Mouse (Mus musculus): ENCODE results near the gene Hsp90b1. TPM values are rescaled to one million over a fixed set of nuclear protein-coding genes. Genes with fewer than 3 reads are reported as not detected.
"Not testable (repeated sequence)": the region's sequence is repeated elsewhere in the genome, so short reads cannot be mapped to it uniquely, and the experiment has no call there.

Hsp90b1 gene
- polyA plus RNA-seq, 1 experiment from 2014 or later = 246 TPM

- peak; percentile 95 for ATAC-seq (ENCODE audit: low read depth)
- H3K4me2 ChIP-seq (ENCODE audit: low read depth, low read length) = peak overlapping the region; percentile 57
- H3K36me3 ChIP-seq (ENCODE audit: control insufficient read depth, insufficient read depth, low read length); H3K27me3 ChIP-seq (ENCODE audit: control insufficient read depth, insufficient read depth, low read length); H3K9me3 ChIP-seq (ENCODE audit: control insufficient read depth, low read length); H3K4me1 ChIP-seq (ENCODE audit: control insufficient read depth, insufficient read depth, low read length): not testable (repeated sequence)
- H3K4me3 ChIP-seq (ENCODE audit: low read depth, low read length) = peak overlapping the region; percentile 56
- H3K27ac ChIP-seq (ENCODE audit: low read depth, low read length) = peak overlapping the region; percentile 67
- H3K9ac ChIP-seq (replicated peaks; ENCODE audit: low read depth, low read length) = peak overlapping the region; percentile 76
- WGBS = under 1% methylated on average over 53 of the region's 53 CpGs
Measured at GRCm38 (mm10) chr10:86685179-86686016, 19.9 kb downstream of the Hsp90b1 start.

DNA sequence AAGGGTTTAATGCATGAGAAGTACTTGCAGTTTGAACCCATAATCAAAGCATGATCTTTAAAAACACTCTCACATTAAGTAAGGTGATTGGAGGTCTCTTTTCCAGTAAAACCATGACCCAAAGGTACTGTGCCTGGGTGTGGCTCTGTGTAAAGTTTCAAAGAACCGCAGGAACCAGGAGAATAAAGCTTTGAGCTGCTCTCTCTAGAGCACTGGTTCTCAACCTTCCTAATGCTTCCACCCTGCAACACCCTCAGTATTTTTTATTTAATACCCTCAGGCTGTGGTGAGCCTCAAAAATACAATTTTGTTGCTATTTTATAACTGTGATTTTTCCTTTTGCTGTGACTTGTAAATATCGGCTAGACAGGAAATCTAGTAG lies 20.5 kb downstream of the Hsp90b1 start:
- not testable (repeated sequence) for H3K27ac ChIP-seq (ENCODE audit: low read depth, low read length); H3K36me3 ChIP-seq (ENCODE audit: control insufficient read depth, insufficient read depth, low read length); H3K4me1 ChIP-seq (ENCODE audit: control insufficient read depth, insufficient read depth, low read length); H3K9me3 ChIP-seq (ENCODE audit: control insufficient read depth, low read length); H3K27me3 ChIP-seq (ENCODE audit: control insufficient read depth, insufficient read depth, low read length)
- peak overlapping the region; percentile 57 for H3K4me2 ChIP-seq (ENCODE audit: low read depth, low read length)
- ATAC-seq (ENCODE audit: low read depth) = peak; percentile 39
- H3K4me3 ChIP-seq (ENCODE audit: low read depth, low read length) = peak overlapping the region; percentile 56
- peak overlapping the region; percentile 76; the same call in 1 of the 2 replicates for H3K9ac ChIP-seq (replicated peaks; ENCODE audit: low read depth, low read length)
- 28% methylated on average over 2 of the region's 2 CpGs for WGBS

DNA sequence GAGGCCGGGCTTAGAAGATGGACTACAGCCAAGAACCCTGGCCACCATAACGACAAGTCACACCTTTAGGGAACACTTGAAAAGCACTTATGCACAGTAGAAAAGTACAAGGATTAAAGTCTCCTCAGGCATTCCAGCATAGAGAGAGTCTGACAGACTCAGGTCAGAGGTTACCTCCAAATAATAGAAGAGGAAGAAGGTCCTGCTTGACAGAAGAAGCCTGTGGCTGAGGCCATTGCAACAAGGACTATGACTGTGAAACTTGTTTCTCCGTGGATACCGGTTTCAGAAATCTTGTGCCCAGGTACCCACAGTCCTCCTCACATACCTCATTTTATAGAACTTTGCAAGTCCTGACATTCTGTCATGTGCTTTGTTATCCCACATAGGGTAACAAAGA lies 34.8 kb downstream of the Hsp90b1 start:
- not testable (repeated sequence) for H3K27me3 ChIP-seq (ENCODE audit: control insufficient read depth, insufficient read depth, low read length); H3K9me3 ChIP-seq (ENCODE audit: control insufficient read depth, low read length); H3K4me1 ChIP-seq (ENCODE audit: control insufficient read depth, insufficient read depth, low read length); H3K9ac ChIP-seq (replicated peaks; ENCODE audit: low read depth, low read length); H3K27ac ChIP-seq (ENCODE audit: low read depth, low read length); ATAC-seq (ENCODE audit: low read depth); H3K36me3 ChIP-seq (ENCODE audit: control insufficient read depth, insufficient read depth, low read length); H3K4me3 ChIP-seq (ENCODE audit: low read depth, low read length); H3K4me2 ChIP-seq (ENCODE audit: low read depth, low read length)
- 85% methylated on average over 4 of the region's 4 CpGs for WGBS

Small RNAs within 50 kb of the gene (microRNA-seq; reads per million reads assigned to microRNA genes)
- gene Gm25745 = not detected

Other genes with a start within 250 kb of the Hsp90b1 start
- gene Syn3, start 206.6 kb downstream of the Hsp90b1 start, polyA plus RNA-seq (2014; fragmentation: Nextera tagmentation; extraction: Ambion mirVana) = 35.1 and 44.1 TPM in 2 replicates
- gene Ttc41, start 302 bp upstream of the Hsp90b1 start, polyA plus RNA-seq (2014; fragmentation: Nextera tagmentation; extraction: Ambion mirVana) = 2.0 and 3.0 TPM in 2 replicates
- gene Gm49358, start 58.5 kb upstream of the Hsp90b1 start, polyA plus RNA-seq (2014; fragmentation: Nextera tagmentation; extraction: Ambion mirVana) = 1.9 TPM in 1 of 2 replicates, not detected in the other
- gene Nt5dc3, start 73.5 kb upstream of the Hsp90b1 start, polyA plus RNA-seq (2014; fragmentation: Nextera tagmentation; extraction: Ambion mirVana) = 14.9 and 15.8 TPM in 2 replicates

Data from neural tube, embryonic 14.5 days (tissue).